Mouse (Mus musculus): ENCODE measurements around the gene Vps54. TPM values are rescaled to one million over a fixed set of nuclear protein-coding genes. Genes with fewer than 3 reads are reported as not detected.
A peak's percentile ranks its signal among the peaks of the same experiment; 100 is the strongest.
"Not testable (repeated sequence)": the region's sequence is repeated elsewhere in the genome, so short reads cannot be mapped to it uniquely, and the experiment has no call there.

The Vps54 gene
- total RNA-seq, 2 experiments from 2014 or later, result 24.4 to 27.3 TPM

DNA sequence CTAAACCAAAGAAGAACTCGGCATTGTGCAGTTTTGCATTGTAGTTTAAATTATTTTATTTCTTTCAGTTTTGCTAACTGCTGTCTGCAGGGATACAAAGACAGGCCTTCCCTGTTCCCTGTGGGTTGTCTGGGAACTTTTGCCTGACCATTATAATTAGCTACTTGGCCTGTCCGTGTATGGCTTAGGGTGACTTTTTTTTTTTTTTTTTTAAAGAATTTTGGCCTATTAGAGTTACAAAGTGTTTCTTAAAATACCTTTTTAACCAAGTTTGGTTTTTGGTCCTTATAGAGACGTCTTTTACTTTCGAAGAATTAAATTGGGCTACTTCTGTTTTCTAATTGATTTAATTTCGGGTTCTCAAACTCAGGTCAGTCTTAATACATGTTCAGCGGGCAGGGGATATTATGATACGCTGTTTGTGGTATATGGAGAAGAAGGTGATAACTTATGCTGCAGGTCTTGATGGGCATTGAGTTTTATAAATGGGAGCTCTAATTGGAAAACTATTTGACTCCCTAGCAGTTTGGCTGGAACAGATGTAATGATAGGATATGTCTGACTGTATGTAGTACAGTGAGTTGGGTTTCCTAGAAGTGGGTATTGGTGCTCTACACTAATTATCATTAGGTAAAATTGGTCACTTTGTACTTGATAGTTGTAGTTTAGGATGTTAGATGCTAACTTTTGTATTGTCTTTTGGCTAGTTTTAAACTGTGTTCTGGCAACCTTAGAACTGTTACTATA lies 855 bp downstream of the Vps54 start:
- no peak for DNase-seq (ENCODE audit: low spot score in 2 of 2)

GRCm38 (mm10) chr11:21241351-21241750 lies 2.3 kb downstream of the Vps54 start:
- no peak for DNase-seq (ENCODE audit: low spot score in 2 of 2)

DNA sequence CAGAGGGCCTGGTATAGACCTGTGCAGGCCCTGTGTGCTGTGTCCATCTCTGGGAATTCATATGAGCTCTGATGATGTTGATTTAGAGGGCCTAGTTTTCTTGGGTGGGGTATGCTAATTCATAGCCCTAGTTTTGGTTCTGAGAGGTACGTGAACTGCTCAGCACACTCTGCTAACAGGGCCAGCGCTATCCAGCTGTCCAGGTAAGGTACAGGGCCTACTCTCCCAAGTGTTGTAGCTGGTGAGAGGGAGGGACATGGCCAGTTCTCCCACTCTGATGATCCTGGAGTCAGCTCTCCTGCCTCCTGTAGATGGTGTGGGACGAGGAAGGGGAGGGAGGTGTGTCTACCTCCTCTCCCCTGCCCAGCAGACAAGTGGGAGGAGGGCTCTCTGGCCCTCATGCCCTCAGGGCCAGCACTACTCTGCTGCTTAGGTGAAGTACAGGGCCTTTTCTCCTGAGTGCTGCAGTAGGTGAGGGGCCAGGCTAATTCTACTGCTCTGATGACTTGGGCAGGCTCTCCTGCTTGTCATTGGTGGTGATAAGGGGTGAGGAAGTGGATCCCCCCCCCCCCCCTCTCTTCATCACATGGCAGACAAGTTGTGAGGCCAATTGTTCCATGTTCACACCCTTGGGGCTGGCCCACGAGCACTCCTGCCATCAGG lies 8.3 kb downstream of the Vps54 start:
- no peak for DNase-seq (ENCODE audit: low spot score in 2 of 2)

- DNase-seq (ENCODE audit: low spot score in 2 of 2), result no peak
Observed at GRCm38 (mm10) chr11:21247940-21248339, 8.9 kb downstream of the Vps54 start.

DNA sequence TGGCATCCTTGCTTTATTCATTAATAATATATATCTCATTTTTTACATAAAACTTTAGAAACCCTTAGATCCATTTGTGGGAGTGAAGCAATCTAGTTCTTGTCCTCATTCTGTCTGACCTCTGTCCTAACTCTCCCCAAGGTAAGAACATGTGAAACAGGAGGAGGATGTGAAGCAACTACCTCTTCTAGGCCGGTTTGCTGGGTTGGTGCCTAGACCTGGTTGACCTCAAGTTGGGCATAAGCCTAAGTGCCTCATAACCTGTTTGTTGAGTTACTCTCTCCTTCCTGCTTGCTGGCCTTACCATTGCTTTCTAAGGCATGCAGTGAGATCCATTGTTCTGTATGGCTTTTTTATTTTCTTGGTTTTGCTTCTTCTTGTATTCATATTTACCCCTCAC lies 11.3 kb downstream of the Vps54 start:
- DNase-seq (ENCODE audit: low spot score in 2 of 2), result no peak

- not testable (repeated sequence) for DNase-seq (ENCODE audit: low spot score in 2 of 2)
Observed at GRCm38 (mm10) chr11:21258611-21259010, 19.5 kb downstream of the Vps54 start.

DNA sequence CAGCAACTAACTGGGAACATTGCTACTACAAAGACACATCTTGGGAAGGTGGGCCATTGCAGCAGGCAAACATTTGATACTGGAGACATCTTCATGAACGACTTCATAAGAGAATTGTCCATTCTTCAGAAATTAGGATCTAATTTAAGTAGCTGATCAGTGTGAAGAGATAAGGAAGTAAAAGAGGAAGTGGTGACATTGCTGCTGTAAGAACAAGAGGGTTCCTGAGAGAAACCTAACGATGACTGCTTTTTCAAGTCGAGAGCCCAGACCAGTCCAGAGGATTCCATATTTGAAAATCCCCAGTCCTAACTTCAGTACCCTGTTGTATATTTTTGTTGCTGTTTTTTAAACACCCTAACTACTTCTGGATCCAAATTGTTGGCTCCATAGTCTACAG lies 26.3 kb downstream of the Vps54 start:
- no peak for DNase-seq (ENCODE audit: low spot score in 2 of 2)

GRCm38 (mm10) chr11:21276151-21276550 lies 37.1 kb downstream of the Vps54 start:
- no peak for DNase-seq (ENCODE audit: low spot score in 2 of 2)

DNA sequence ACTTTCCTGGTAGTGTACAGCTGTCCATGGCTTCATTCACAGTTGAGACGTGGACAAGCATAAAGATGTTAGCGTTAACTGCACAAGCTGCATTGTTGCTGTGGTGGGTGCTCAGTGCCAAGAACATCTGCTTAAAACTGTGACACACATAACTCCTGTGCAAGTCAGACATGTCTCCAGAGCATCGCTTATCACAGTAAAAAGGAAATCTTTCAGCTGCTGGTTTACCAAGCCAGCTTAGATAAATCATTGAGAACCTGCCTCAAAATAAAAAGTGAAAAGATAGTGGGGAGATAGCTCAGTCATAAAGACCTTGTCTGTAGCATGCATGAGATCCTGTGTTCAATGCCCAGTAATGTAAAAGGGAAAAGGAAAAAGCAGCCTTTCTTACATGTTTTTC lies 47.3 kb downstream of the Vps54 start:
- no peak for DNase-seq (ENCODE audit: low spot score in 2 of 2)

GRCm38 (mm10) chr11:21288153-21288552 lies 49.1 kb downstream of the Vps54 start:
- DNase-seq (ENCODE audit: low spot score in 2 of 2), result not testable (repeated sequence)

DNA sequence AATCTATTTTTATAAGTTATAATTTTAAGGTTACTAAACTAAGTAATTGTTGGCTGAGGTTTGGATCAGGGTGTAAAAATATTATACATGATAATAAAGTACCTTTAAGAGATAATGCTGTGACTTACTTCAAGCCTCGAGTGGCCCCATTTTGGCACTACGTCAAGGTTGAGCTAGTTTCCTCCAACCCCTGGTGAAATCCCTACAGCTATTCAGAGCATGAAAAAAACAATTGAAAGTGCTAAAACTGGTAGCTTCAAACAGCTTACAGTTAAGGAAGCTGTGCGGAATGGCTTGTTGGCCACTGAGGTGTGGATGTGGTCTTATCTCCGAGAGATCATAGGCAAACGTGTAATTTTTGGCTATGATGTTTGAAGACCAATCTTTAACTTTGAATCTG lies 56.4 kb downstream of the Vps54 start:
- no peak for DNase-seq (ENCODE audit: low spot score in 2 of 2)

DNA sequence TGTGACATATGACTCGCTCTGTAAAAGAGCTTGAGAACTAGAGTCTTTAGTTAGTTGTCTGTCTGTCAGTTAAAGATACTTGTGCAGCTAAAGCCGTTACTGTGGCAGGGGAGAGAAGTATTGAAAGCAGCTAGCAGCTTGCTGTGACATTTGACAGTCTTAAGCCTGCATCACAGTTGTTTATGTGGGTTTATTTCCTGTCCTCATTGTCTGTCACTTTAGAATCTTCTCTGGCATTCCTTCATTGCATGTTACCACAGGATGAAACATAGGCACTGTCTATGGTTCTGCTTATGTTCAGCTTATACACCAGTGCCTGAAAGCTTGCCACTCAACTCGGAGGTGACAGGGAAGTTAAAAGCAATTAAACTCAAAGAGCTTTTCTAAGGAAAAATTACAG lies 64.5 kb downstream of the Vps54 start:
- no peak for DNase-seq (ENCODE audit: low spot score in 2 of 2)

DNA sequence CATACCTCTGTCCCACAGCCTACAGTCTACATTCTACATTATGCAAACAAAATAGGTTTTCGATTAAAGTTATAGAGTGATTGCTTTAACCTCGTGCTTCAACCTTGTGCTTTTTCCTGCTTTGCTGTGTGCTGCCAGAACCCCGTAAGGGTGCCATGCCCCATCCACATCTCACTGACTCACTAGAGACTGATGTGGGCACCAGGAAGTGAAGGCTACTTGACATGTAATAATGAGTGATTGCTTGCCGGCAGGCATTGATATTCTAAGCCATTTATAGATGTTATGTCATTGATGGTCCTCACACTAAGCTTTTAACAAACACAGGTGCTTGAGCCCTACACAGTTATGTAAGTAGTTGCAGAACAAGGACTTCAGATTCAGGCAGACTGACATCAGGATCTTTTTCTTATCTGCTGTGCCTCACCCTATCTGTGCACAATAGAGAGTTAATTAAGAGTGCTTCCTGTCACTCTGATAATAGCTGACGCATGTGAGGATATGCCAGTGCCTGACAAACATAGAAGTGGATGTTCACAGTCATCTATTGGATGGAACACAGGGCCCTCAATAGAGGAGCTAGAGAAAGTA lies 68.1 kb downstream of the Vps54 start:
- no peak for DNase-seq (ENCODE audit: low spot score in 2 of 2)

GRCm38 (mm10) chr11:21308119-21308518 lies 69.0 kb downstream of the Vps54 start:
- DNase-seq (ENCODE audit: low spot score in 2 of 2), result no peak

DNA sequence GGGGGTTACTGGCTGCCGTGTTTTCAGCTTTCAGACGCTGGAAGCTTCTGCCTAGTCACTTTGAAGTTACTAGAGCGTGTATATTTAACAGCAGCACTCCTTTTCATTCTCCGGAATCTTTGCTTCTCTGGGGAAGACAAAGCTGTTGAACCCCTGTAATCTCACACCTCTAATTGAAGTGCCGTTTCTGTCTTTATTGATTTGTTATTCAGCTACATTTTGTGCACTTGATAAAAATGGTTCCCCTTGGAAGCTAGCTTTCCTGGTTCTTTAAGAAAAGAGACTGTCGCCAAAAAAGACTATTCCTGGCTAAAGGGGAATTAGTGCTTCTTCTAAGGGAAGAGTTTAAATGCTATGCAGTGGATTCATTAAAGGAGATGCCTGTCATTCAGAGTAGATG lies 70.4 kb downstream of the Vps54 start:
- no peak for DNase-seq (ENCODE audit: low spot score in 2 of 2)

- peak in 1 of 2 experiments; percentile 10 for DNase-seq (ENCODE audit: low spot score in 2 of 2)
Observed at GRCm38 (mm10) chr11:21313922-21314657, 75.0 kb downstream of the Vps54 start.

DNA sequence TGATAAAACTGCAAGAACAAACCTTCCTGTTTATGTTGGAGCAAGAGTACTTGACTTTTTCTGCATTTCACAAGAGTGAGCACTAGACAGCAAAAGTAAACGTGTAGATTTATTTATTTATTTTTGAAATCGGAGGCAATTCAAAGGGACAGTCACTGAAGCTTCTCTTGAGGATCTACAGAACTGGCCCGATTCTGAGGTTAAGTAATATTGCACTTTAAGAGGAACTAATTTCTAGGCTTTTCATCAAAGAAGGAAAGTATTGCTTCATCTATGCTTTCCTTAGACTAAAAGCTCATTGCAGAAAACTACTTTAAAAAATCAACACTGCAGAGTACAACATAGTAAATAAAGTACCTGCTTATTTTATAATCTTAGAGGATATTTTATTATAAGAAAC lies 82.5 kb downstream of the Vps54 start:
- no peak for DNase-seq (ENCODE audit: low spot score in 2 of 2)

- no peak for DNase-seq (ENCODE audit: low spot score in 2 of 2)
Observed at GRCm38 (mm10) chr11:21322349-21322748, 83.3 kb downstream of the Vps54 start.

DNA sequence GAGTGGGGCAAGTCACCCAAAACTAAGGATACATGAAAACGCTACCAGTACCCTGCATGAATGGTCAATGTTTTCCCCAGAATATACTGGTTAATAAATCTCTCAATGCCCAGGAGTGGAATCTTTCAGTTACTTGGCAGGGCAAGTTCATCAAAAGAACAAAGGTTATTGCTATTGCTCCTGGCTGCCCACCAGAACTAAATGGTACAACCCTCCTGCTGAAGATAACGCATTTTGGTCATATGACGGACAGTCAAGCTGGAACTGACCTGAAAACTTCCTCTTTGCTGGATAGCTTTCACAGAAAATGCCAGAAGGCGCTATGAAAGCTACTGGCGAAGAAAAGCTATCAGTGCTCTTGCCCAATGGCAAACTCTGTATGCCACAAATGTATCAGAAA lies 86.7 kb downstream of the Vps54 start:
- DNase-seq (ENCODE audit: low spot score in 2 of 2), result no peak

DNA sequence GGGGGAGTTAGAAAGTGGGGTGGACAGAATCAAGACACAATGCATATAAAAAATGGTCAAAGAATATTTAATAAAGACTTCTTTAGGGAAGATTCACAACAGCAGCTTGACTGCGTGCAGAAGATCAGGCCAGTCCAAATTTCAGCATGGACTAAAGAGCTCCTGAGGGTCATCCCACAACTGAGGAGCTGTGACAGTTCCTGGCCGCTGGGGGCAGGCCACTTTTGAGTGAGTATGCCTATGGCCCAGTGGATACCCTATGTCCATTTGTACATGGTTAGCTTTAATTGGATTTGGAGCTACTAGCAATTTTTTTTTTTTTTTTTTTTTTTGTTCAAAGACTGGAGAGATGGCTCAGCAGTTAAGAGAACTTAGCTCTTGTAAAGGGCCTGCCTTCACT lies 87.7 kb downstream of the Vps54 start:
- no peak for DNase-seq (ENCODE audit: low spot score in 2 of 2)

GRCm38 (mm10) chr11:21327486-21327885 lies 88.4 kb downstream of the Vps54 start:
- DNase-seq (ENCODE audit: low spot score in 2 of 2), result no peak

DNA sequence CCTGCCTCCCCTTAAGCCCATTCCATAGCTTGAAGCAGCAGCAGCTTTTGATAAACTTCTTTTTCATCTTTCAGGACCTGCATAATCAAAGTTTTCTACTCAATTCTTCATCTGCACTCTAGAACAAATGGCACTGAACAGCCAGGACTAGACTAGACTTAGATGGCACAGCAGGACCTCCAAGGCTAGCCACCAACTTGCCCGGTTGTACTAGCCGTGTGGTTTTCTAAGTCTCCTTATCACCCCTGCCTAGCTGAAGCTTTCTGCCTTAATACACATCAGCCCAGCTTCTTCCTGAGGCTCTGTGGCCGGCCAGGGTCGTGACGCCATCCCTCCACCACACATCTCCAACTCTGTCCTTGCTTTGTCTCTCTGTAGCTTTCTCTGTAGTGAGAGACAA lies 89.1 kb downstream of the Vps54 start:
- no peak for DNase-seq (ENCODE audit: low spot score in 2 of 2)

All from layer of hippocampus, adult 18-20 months (tissue).